Mouse (Mus musculus): ENCODE measurements at regions not wholly inside any gene's neighbourhood (a gene's known extent, or its start where the extent isn't known, plus 50 kb on each side); places are given as distances from the start of the nearest gene placed in this dataset.

- TF ChIP-seq CTCF (IDR thresholded peaks at IDR 0.05) (peak; percentile 60), EP300 (IDR thresholded peaks at IDR 0.05) (no peak)
Observed at GRCm38 (mm10) chr10:91883155-91883554, 702.0 kb upstream of the Tmpo start.
